Mouse (Mus musculus): ENCODE data around the gene Gm49366.
"Not testable (repeated sequence)": the region's sequence is repeated elsewhere in the genome, so short reads cannot be mapped to it uniquely, and the experiment has no call there.

Gm49366 gene

DNA sequence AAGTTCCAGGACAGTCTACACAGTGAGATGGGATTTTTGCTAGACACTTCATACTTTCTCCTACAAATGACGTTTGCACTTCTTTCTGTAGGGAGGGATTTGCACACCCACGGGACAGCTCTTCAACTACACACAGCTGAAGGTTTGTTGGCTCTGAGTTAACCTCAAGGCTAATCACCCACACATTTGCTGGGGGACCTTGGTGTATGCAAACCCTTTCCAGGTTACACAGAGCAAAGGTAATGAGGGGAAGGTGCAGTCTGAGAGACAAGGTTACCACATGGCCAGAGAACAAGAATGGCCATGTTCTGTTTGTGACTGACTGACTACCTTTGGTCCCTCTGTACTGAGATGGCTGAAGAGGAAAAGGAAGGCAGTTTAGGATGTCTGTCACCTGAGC lies 45.1 kb downstream of the Gm49366 start:
- in situ Hi-C loops (cut with MboI, MseI) = no loop called here

GRCm38 (mm10) chr12:84084581-84084980 lies 45.8 kb downstream of the Gm49366 start:
- in situ Hi-C loops (cut with MboI, MseI) = no loop called here

DNA sequence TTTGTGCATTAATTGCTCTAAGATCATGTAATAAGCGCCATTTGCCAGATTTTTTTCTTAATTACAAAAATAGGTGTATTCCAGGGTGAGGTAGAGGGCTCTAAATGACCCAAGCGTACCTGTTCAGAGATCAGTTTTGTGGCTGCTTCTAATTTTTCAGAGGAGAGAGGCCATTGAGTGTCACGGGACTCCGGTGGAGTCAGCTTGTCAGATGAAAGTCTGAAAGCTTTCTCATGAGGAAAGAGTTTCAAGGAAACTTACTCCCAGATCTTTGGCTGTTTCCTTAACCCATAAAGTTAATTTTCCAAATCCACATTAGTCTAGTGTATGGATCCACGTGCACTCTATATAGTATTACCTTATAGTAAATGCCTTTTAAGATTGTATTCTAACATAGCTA lies 55.9 kb downstream of the Gm49366 start:
- in situ Hi-C loops (cut with MboI, MseI) = not testable (repeated sequence)

- in situ Hi-C loops (cut with MboI, MseI) = no loop called here
These were observed 60.9 kb downstream of the Gm49366 start for GRCm38 (mm10) chr12:84099605-84100004.

DNA sequence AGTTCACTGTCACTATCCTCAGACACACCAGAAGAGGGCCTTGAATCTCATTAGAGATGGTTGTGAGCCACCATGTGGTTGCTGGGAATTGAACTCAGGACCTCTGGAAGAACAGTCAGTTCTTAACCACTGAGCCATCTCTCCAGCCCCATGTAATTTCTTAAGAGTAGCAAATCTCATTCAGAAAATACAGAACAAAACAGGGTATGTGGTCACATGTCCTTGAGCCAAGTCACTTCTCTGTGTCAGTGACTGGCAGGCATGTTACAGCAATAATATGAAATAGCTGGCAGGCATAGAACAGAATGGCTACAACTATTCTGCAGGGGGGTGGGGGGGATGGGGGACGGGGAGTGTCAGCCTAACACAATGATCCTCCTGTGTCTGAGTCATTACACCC lies 61.3 kb downstream of the Gm49366 start:
- in situ Hi-C loops (cut with MboI, MseI) = no loop called here

- in situ Hi-C loops (cut with MboI, MseI) = not testable (repeated sequence)
These were observed 62.1 kb downstream of the Gm49366 start, which contains the start of gene Acot6 for GRCm38 (mm10) chr12:84100604-84101492. Acot6 (plus strand) TSS chr12:84100654.

GRCm38 (mm10) chr12:84101493-84101845 lies 62.7 kb downstream of the Gm49366 start:
- in situ Hi-C loops (cut with MboI, MseI) = no loop called here

DNA sequence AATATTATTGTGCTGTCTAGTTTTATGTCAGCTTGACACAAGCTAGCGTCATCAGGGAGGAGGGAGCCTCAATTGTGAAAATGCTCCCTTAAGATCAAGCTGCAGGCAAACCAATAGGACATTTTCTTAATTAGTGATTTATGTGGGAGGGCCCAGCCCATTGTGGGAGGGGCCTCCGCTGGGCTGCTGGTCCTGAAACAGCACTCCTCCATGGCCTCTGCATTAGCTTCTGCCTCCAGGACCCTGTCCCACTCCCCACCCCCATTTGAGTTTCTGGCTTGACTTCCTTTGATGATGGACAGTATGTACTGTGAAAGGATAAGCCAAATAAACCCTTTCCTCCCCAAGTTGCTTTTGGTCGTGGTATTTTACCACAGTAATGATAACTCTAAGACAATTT lies 68.3 kb downstream of the Gm49366 start:
- in situ Hi-C loops (cut with MboI, MseI) = no loop called here

GRCm38 (mm10) chr12:84107692-84108091 lies 69.0 kb downstream of the Gm49366 start:
- in situ Hi-C loops (cut with MboI, MseI) = no loop called here

Data from regulatory T cell (primary cell).